Mouse (Mus musculus) thymus, adult 2 months (tissue): Measurements from ENCODE around the gene Adamtsl5.

Experiments used
- CTCF ChIP-seq: fragments of 200-500 bp; IDR thresholded peaks from 2 replicates; pipeline ENCODE4 v1.5.1; 2012; ENCODE audit warnings: mild to moderate bottlenecking, control low read depth, low read length, moderate library complexity, borderline replicate concordance; ENCODE audit not compliant: control insufficient read depth, poor library complexity, insufficient read depth; ENCODE audit errors: extremely low read depth
- POLR2A ChIP-seq: fragments of 200-500 bp; IDR thresholded peaks from 2 replicates; pipeline ENCODE4 v1.6.1; 2012; ENCODE audit warnings: mild to moderate bottlenecking, low read length, control low read depth, moderate library complexity; ENCODE audit not compliant: control insufficient read depth, poor library complexity, insufficient read depth; ENCODE audit errors: extremely low read depth

DNA sequence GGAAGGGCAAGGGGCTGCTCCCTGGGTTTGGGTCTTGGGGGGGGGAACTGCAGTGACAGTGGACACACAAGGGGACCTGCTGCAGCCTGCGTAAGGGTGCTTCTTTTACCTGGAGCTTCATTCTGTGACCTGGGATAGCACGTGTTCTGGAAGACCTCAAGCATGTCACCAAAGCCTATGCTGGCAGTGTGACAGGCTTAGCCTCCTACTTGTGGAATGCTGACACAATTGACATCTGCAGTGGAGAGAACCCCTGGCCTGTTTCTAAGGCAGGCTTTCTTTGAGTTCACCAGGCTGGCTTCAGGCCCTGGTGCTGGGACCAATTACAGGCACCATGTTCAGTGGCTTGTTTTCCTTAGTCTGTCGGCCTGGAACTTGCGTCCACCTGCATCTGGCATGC is 53.9 kb downstream of the Adamtsl5 start:
- TF ChIP-seq POLR2A (no peak), CTCF (no peak)
